Mouse (Mus musculus) cerebellum, adult 8-10 months (tissue): ENCODE data around the gene Ccr8.

Source experiments
- DNase-seq: peaks from one replicate; pipeline ENCODE4 v3.0.0; 2022

Ccr8 gene

GRCm38 (mm10) chr9:120133755-120134475 is 42.0 kb downstream of the Ccr8 start:
- no peak for DNase-seq

- DNase-seq = no peak
These were observed 42.7 kb downstream of the Ccr8 start for GRCm38 (mm10) chr9:120134529-120135160.

GRCm38 (mm10) chr9:120135454-120135853 is 43.5 kb downstream of the Ccr8 start:
- no peak for DNase-seq

- DNase-seq = peak; percentile 70
These were observed 48.7 kb downstream of the Ccr8 start for GRCm38 (mm10) chr9:120140652-120141051.

- DNase-seq = no peak
These were observed 52.6 kb downstream of the Ccr8 start for GRCm38 (mm10) chr9:120144474-120144873.
